Mouse (Mus musculus): Measurements from ENCODE around the gene Syt8. TPM values are rescaled to one million over a fixed set of nuclear protein-coding genes. Genes with fewer than 3 reads are reported as not detected.
"Not testable (repeated sequence)": the region's sequence is repeated elsewhere in the genome, so short reads cannot be mapped to it uniquely, and the experiment has no call there.

Gene Syt8
- polyA plus RNA-seq, 1 experiment from 2014 or later, result 0.66 TPM

GRCm38 (mm10) chr7:142394261-142395190 is 40.1 kb upstream of the Syt8 start:
- Histone ChIP-seq H3K36me3 (no peaks in the 10 kb centered on the region), H3K9ac (no peak overlapping the region), H3K4me1 (no peaks in the 10 kb centered on the region), H3K27me3 (no peaks in the 10 kb centered on the region), H3K9me3 (no peaks in the 10 kb centered on the region), H3K27ac (no peak overlapping the region), H3K4me3 (no peak overlapping the region), H3K4me2 (no peak overlapping the region)
- no peak for ATAC-seq (ENCODE audit: insufficient number of reproducible peaks, insufficient read depth, low FRiP score, low TSS enrichment, low read depth)
- 60% methylated on average over 6 of the region's 6 CpGs for WGBS

GRCm38 (mm10) chr7:142395472-142395871 is 39.2 kb upstream of the Syt8 start:
- H3K4me2 ChIP-seq, result no peak overlapping the region
- H3K27me3 ChIP-seq, result no peaks in the 10 kb centered on the region
- no peak for ATAC-seq (ENCODE audit: insufficient number of reproducible peaks, insufficient read depth, low FRiP score, low TSS enrichment, low read depth)
- 92% methylated on average over 4 of the region's 4 CpGs for WGBS
- H3K36me3 ChIP-seq, result no peaks in the 10 kb centered on the region
- H3K27ac ChIP-seq, result no peak overlapping the region
- no peaks in the 10 kb centered on the region for H3K9me3 ChIP-seq
- no peak overlapping the region for H3K9ac ChIP-seq
- no peak overlapping the region for H3K4me3 ChIP-seq
- H3K4me1 ChIP-seq, result 0 out of 2 replicates have a peak, but pooled peaks cover 3% of the 10 kb centered on the region

DNA sequence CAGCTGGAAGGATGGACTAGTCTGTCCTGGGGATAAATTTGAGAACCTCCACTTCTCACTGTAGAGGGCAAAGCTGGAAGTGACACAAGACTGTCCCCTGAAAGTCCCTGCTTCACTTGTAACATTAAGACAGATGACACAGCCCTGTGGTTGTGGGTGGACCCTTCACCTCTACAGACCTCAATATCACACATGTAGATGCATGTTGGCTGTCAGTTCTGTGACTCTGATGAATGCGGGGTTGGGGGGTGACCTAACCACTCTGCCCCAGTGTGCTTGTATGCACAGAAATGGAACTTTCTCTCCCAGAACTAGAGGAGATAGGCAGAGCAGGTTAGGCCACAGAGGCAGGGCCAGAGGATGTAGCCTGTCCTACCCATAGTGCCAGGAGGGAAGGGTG is 38.0 kb upstream of the Syt8 start:
- Histone ChIP-seq H3K4me1 (0 out of 2 replicates have a peak, but pooled peaks cover 6% of the 10 kb centered on the region), H3K27me3 (no peaks in the 10 kb centered on the region), H3K27ac (no peak overlapping the region), H3K4me2 (no peak overlapping the region), H3K36me3 (no peaks in the 10 kb centered on the region), H3K9ac (no peak overlapping the region), H3K9me3 (no peaks in the 10 kb centered on the region), H3K4me3 (no peak overlapping the region)
- ATAC-seq (ENCODE audit: insufficient number of reproducible peaks, insufficient read depth, low FRiP score, low TSS enrichment, low read depth), result no peak
- 73% methylated on average over 1 of the region's 1 CpGs for WGBS

GRCm38 (mm10) chr7:142398052-142398451 is 36.6 kb upstream of the Syt8 start:
- Histone ChIP-seq H3K4me1 (0 out of 2 replicates have a peak, but pooled peaks cover 6% of the 10 kb centered on the region), H3K4me2 (no peak overlapping the region), H3K4me3 (no peak overlapping the region), H3K27ac (no peak overlapping the region), H3K36me3 (no peaks in the 10 kb centered on the region), H3K27me3 (no peaks in the 10 kb centered on the region), H3K9me3 (no peaks in the 10 kb centered on the region), H3K9ac (no peak overlapping the region)
- no peak for ATAC-seq (ENCODE audit: insufficient number of reproducible peaks, insufficient read depth, low FRiP score, low TSS enrichment, low read depth)
- 28% methylated on average over 2 of the region's 2 CpGs for WGBS

GRCm38 (mm10) chr7:142399250-142399649 is 35.4 kb upstream of the Syt8 start:
- no peaks in the 10 kb centered on the region for H3K9me3 ChIP-seq
- no peak overlapping the region for H3K4me2 ChIP-seq
- H3K36me3 ChIP-seq, result no peaks in the 10 kb centered on the region
- WGBS, result 65% methylated on average over 1 of the region's 1 CpGs
- H3K27me3 ChIP-seq, result no peaks in the 10 kb centered on the region
- no peak overlapping the region for H3K9ac ChIP-seq
- H3K4me3 ChIP-seq, result no peak overlapping the region
- H3K27ac ChIP-seq, result no peak overlapping the region
- ATAC-seq (ENCODE audit: insufficient number of reproducible peaks, insufficient read depth, low FRiP score, low TSS enrichment, low read depth), result no peak
- 0 out of 2 replicates have a peak, but pooled peaks cover 6% of the 10 kb centered on the region for H3K4me1 ChIP-seq

DNA sequence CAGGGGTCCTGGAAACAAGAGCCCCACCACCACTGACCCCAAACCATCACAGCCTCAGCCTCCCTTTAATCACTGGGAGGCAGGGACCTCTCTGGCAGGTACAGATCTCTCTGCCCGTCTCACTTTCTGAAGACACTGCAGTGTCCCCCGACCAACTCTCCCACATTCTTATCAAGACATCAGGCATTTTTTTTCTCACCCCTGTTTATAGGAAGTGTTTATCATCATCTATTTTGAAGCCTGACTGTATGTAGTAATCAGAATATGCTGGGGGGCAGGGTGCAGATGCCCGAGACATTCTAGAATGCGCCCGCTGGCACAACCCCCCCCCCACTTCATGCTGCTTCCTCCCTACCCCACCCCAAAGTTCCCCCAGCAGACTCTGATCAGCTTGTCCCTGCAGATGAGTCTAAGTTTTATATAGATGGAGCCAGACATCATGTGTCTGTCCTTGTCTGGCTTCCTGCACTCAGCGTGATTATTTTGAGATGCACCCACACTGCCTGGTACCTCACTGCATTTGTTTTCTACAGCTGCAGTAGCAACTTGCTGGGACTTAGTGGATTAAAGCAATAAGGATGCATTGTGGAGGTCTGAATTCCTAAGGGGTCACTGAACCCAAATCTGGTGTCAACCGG is 34.4 kb upstream of the Syt8 start:
- no peaks in the 10 kb centered on the region for H3K27me3 ChIP-seq
- WGBS, result 67% methylated on average over 7 of the region's 7 CpGs
- H3K36me3 ChIP-seq, result no peaks in the 10 kb centered on the region
- no peak for ATAC-seq (ENCODE audit: insufficient number of reproducible peaks, insufficient read depth, low FRiP score, low TSS enrichment, low read depth)
- H3K4me3 ChIP-seq, result no peak overlapping the region
- no peak overlapping the region for H3K9ac ChIP-seq
- H3K9me3 ChIP-seq, result no peaks in the 10 kb centered on the region
- no peak overlapping the region for H3K4me2 ChIP-seq
- H3K27ac ChIP-seq, result no peak overlapping the region
- 0 out of 2 replicates have a peak, but pooled peaks cover 6% of the 10 kb centered on the region for H3K4me1 ChIP-seq

GRCm38 (mm10) chr7:142400750-142401142 is 33.9 kb upstream of the Syt8 start:
- 37% methylated on average over 7 of the region's 7 CpGs for WGBS
- Histone ChIP-seq H3K27ac (no peak overlapping the region), H3K4me2 (no peak overlapping the region), H3K4me3 (no peak overlapping the region), H3K27me3 (no peaks in the 10 kb centered on the region), H3K36me3 (no peaks in the 10 kb centered on the region), H3K9ac (no peak overlapping the region), H3K4me1 (0 out of 2 replicates have a peak, but pooled peaks cover 6% of the 10 kb centered on the region), H3K9me3 (no peaks in the 10 kb centered on the region)
- ATAC-seq (ENCODE audit: insufficient number of reproducible peaks, insufficient read depth, low FRiP score, low TSS enrichment, low read depth), result no peak

GRCm38 (mm10) chr7:142403591-142403990 is 31.1 kb upstream of the Syt8 start:
- Histone ChIP-seq H3K4me2 (no peak overlapping the region), H3K4me3 (no peak overlapping the region), H3K9me3 (no peaks in the 10 kb centered on the region), H3K4me1 (0 out of 2 replicates have a peak, but pooled peaks cover 6% of the 10 kb centered on the region), H3K36me3 (no peaks in the 10 kb centered on the region), H3K9ac (no peak overlapping the region), H3K27me3 (no peaks in the 10 kb centered on the region), H3K27ac (no peak overlapping the region)
- WGBS, result 78% methylated on average over 4 of the region's 4 CpGs
- no peak for ATAC-seq (ENCODE audit: insufficient number of reproducible peaks, insufficient read depth, low FRiP score, low TSS enrichment, low read depth)

- not testable (repeated sequence) for H3K9ac ChIP-seq; H3K36me3 ChIP-seq; H3K9me3 ChIP-seq; H3K4me2 ChIP-seq; H3K4me1 ChIP-seq; ATAC-seq (ENCODE audit: insufficient number of reproducible peaks, insufficient read depth, low FRiP score, low TSS enrichment, low read depth); H3K4me3 ChIP-seq; H3K27ac ChIP-seq; H3K27me3 ChIP-seq
- WGBS, result 89% methylated on average over 5 of the region's 5 CpGs
Observed at GRCm38 (mm10) chr7:142405134-142405533, 29.5 kb upstream of the Syt8 start.

- no peaks in the 10 kb centered on the region for H3K27me3 ChIP-seq
- H3K4me3 ChIP-seq, result no peak overlapping the region
- 57% methylated on average over 4 of the region's 4 CpGs for WGBS
- no peaks in the 10 kb centered on the region for H3K9me3 ChIP-seq
- no peaks in the 10 kb centered on the region for H3K4me1 ChIP-seq
- H3K27ac ChIP-seq, result no peak overlapping the region
- H3K9ac ChIP-seq, result no peak overlapping the region
- ATAC-seq (ENCODE audit: insufficient number of reproducible peaks, insufficient read depth, low FRiP score, low TSS enrichment, low read depth), result no peak
- H3K36me3 ChIP-seq, result no peaks in the 10 kb centered on the region
- H3K4me2 ChIP-seq, result no peak overlapping the region
Observed at GRCm38 (mm10) chr7:142407935-142408334, 26.7 kb upstream of the Syt8 start.

GRCm38 (mm10) chr7:142408686-142409085 is 26.0 kb upstream of the Syt8 start:
- ATAC-seq (ENCODE audit: insufficient number of reproducible peaks, insufficient read depth, low FRiP score, low TSS enrichment, low read depth), result no peak
- no peak overlapping the region for H3K4me3 ChIP-seq
- H3K9me3 ChIP-seq, result no peaks in the 10 kb centered on the region
- no peak overlapping the region for H3K27ac ChIP-seq
- H3K9ac ChIP-seq, result no peak overlapping the region
- H3K27me3 ChIP-seq, result no peaks in the 10 kb centered on the region
- WGBS, result 91% methylated on average over 8 of the region's 8 CpGs
- H3K4me2 ChIP-seq, result no peak overlapping the region
- H3K4me1 ChIP-seq, result no peaks in the 10 kb centered on the region
- no peaks in the 10 kb centered on the region for H3K36me3 ChIP-seq

DNA sequence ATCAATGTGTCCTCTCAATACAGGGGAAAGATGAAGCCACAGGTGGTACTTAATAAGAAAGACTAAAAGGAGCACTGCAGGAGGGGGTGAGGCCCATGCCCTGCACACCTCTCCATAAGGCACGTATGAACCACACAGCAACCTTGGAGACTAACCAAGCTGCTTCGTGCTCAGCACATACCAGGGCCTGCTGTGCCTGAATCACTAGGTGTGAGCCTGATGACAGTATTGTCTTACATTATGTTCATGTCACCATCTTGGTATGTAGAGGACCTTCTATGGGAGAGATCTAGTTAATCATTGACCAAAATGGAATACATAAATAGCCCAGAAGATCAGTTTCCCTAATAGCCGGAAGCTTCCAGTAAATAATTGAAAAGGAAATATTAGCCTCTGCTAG is 25.0 kb upstream of the Syt8 start:
- Histone ChIP-seq H3K4me3 (no peak overlapping the region), H3K4me1 (no peaks in the 10 kb centered on the region), H3K27ac (no peak overlapping the region), H3K4me2 (no peak overlapping the region), H3K27me3 (no peaks in the 10 kb centered on the region), H3K9me3 (no peaks in the 10 kb centered on the region), H3K36me3 (no peaks in the 10 kb centered on the region), H3K9ac (no peak overlapping the region)
- 81% methylated on average over 3 of the region's 3 CpGs for WGBS
- no peak for ATAC-seq (ENCODE audit: insufficient number of reproducible peaks, insufficient read depth, low FRiP score, low TSS enrichment, low read depth)

Data from embryonic facial prominence, embryonic 13.5 days (tissue).